Mouse (Mus musculus) right cerebral cortex, postnatal 25 days (tissue): ENCODE results near the gene Ythdc1.
"Not testable (repeated sequence)": the region's sequence is repeated elsewhere in the genome, so short reads cannot be mapped to it uniquely, and the experiment has no call there.

Experiments used
- DNase-seq: peaks from one replicate; pipeline ENCODE4 v3.0.0; 2022

Ythdc1 gene

GRCm38 (mm10) chr5:86803962-86804940 is at the start of gene Ythdc1:
Gene Ythdc1, plus strand, starts transcription at chr5:86804221.
- DNase-seq: peak; percentile 95

GRCm38 (mm10) chr5:86769015-86769658 is 34.9 kb upstream of the Ythdc1 start:
- no peak for DNase-seq

- no peak for DNase-seq
These were observed 33.0 kb upstream of the Ythdc1 start for GRCm38 (mm10) chr5:86771010-86771409.

- no peak for DNase-seq
These were observed 27.1 kb upstream of the Ythdc1 start for GRCm38 (mm10) chr5:86776941-86777340.

GRCm38 (mm10) chr5:86778471-86778870 is 25.6 kb upstream of the Ythdc1 start:
- no peak for DNase-seq

- no peak for DNase-seq
These were observed 21.0 kb upstream of the Ythdc1 start for GRCm38 (mm10) chr5:86783059-86783458.

- no peak for DNase-seq
These were observed 19.8 kb upstream of the Ythdc1 start for GRCm38 (mm10) chr5:86784205-86784604.

- DNase-seq: no peak
These were observed 17.2 kb upstream of the Ythdc1 start for GRCm38 (mm10) chr5:86786798-86787197.

GRCm38 (mm10) chr5:86789954-86790353 is 14.1 kb upstream of the Ythdc1 start:
- no peak for DNase-seq

GRCm38 (mm10) chr5:86792249-86792648 is 11.8 kb upstream of the Ythdc1 start:
- no peak for DNase-seq

GRCm38 (mm10) chr5:86792807-86793206 is 11.2 kb upstream of the Ythdc1 start:
- DNase-seq: no peak

GRCm38 (mm10) chr5:86816795-86817194 is 12.8 kb downstream of the Ythdc1 start:
- no peak for DNase-seq

GRCm38 (mm10) chr5:86836378-86836777 is 32.4 kb downstream of the Ythdc1 start:
- not testable (repeated sequence) for DNase-seq

- no peak for DNase-seq
These were observed 34.1 kb downstream of the Ythdc1 start for GRCm38 (mm10) chr5:86838110-86838509.

- no peak for DNase-seq
These were observed 35.5 kb downstream of the Ythdc1 start for GRCm38 (mm10) chr5:86839472-86839871.

GRCm38 (mm10) chr5:86840207-86840606 is 36.2 kb downstream of the Ythdc1 start:
- DNase-seq: no peak

- DNase-seq: not testable (repeated sequence)
These were observed 37.2 kb downstream of the Ythdc1 start for GRCm38 (mm10) chr5:86841261-86841660.

- no peak for DNase-seq
These were observed 46.1 kb downstream of the Ythdc1 start for GRCm38 (mm10) chr5:86850104-86850503.

- no peak for DNase-seq
These were observed 47.6 kb downstream of the Ythdc1 start for GRCm38 (mm10) chr5:86851658-86852057.

- not testable (repeated sequence) for DNase-seq
These were observed 52.5 kb downstream of the Ythdc1 start for GRCm38 (mm10) chr5:86856505-86856904.

GRCm38 (mm10) chr5:86857682-86858081 is 53.7 kb downstream of the Ythdc1 start:
- DNase-seq: no peak

- no peak for DNase-seq
These were observed 54.3 kb downstream of the Ythdc1 start for GRCm38 (mm10) chr5:86858336-86858735.

- no peak for DNase-seq
These were observed 67.9 kb downstream of the Ythdc1 start for GRCm38 (mm10) chr5:86871877-86872276.
